Mouse (Mus musculus) limb, embryonic 12.5 days (tissue): Measurements from ENCODE around the gene Tmem158. TPM values are rescaled to one million over a fixed set of nuclear protein-coding genes. Genes with fewer than 3 reads are reported as not detected.

Source experiments
- ATAC-seq: fragments of 200-750 bp; cut with Nextera tagmentation; 2 replicates; pipeline ENCODE4 v1.8.0; 2017; ENCODE audit warnings: low read depth, moderate TSS enrichment; ENCODE audit not compliant: insufficient number of reproducible peaks, insufficient read depth, low FRiP score, low TSS enrichment
- H3K27ac ChIP-seq: fragments of 300-500 bp; sonication (generic); 2 replicates; pipeline ENCODE4 v1.5.1; 2016; ENCODE audit warnings: mild to moderate bottlenecking, moderate library complexity
- H3K27me3 ChIP-seq: fragments of 300-500 bp; sonication (generic); 2 replicates; pipeline ENCODE4 v1.6.1; 2016; ENCODE audit warnings: mild to moderate bottlenecking, moderate library complexity
- H3K36me3 ChIP-seq: fragments of 300-500 bp; sonication (generic); 2 replicates; pipeline ENCODE4 v1.6.1; 2016; ENCODE audit warnings: mild to moderate bottlenecking, moderate library complexity
- H3K4me1 ChIP-seq: fragments of 300-500 bp; sonication (generic); replicated peaks from 2 replicates; pipeline ENCODE4 v1.6.1; 2016
- H3K4me2 ChIP-seq: fragments of 300-500 bp; sonication (generic); 2 replicates; pipeline ENCODE4 v1.6.1; 2016; ENCODE audit warnings: mild to moderate bottlenecking, moderate library complexity
- H3K4me3 ChIP-seq: fragments of 300-500 bp; sonication (generic); replicated peaks from 2 replicates; pipeline ENCODE4 v1.5.1; 2016; ENCODE audit warnings: mild to moderate bottlenecking
- H3K9ac ChIP-seq: fragments of 300-500 bp; sonication (generic); replicated peaks from 2 replicates; pipeline ENCODE4 v1.6.1; 2016; ENCODE audit warnings: mild to moderate bottlenecking, moderate library complexity
- H3K9me3 ChIP-seq: fragments of 300-500 bp; sonication (generic); 2 replicates; pipeline ENCODE4 v1.6.1; 2016; ENCODE audit warnings: mild to moderate bottlenecking, moderate library complexity
- WGBS: fragments of 180-500 bp; shearing (Covaris S2); methylation state at CpG from one replicate; pipeline ENCODE4 v1.1.7; 2016; 5-methylcytosine and 5-hydroxymethylcytosine counted together
- polyA plus RNA-seq: library from polyadenylated mRNA; unstranded; fragments of >200 nt; fragmentation: Nextera tagmentation; extraction: Ambion mirVana; gene quantifications from 2 replicates; pipeline ENCODE4 v1.2.1, GENCODE M21; 2016

The Tmem158 gene
- polyA plus RNA-seq, 1 experiment from 2014 or later: 15.3 TPM

DNA sequence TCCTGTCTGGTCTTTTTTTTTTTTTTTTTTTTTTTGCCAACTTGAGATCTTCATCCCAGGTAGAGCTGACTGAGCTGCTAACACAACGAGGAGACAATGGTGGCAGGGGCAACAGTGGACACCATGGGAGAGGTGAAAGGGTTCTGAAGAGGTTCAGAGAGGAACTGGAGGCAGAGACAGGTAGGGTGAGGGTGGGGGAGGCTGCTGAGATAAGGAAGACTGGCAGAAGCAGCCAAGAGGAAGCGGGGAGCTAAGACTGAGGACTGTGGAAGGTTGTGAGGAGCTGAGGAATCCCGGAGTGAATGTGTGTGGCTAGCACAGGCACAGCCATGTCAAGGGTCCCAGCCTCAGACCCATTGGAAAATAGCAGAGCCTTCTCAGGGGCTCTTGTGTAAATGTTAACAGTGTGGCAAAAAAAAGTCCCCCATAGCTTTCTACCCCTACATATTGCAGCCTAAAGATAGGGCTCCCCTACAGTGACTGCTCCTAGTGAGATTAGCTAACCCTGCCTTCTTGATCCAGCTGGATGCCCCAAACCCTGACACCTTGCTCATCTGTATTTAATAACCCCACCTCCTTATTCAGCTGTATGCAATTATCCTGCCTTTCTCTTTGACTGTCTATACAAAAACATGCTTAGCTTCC, 33.3 kb downstream of the Tmem158 start:
- 90% methylated on average over 3 of the region's 3 CpGs for WGBS
- no peaks in the 10 kb centered on the region for H3K27me3 ChIP-seq
- H3K9ac ChIP-seq: no peak overlapping the region
- H3K9me3 ChIP-seq: no peaks in the 10 kb centered on the region
- no peaks in the 10 kb centered on the region for H3K36me3 ChIP-seq
- no peaks in the 10 kb centered on the region for H3K4me1 ChIP-seq
- no peak for ATAC-seq
- H3K4me2 ChIP-seq: no peak overlapping the region
- no peak overlapping the region for H3K27ac ChIP-seq
- no peak overlapping the region for H3K4me3 ChIP-seq

DNA sequence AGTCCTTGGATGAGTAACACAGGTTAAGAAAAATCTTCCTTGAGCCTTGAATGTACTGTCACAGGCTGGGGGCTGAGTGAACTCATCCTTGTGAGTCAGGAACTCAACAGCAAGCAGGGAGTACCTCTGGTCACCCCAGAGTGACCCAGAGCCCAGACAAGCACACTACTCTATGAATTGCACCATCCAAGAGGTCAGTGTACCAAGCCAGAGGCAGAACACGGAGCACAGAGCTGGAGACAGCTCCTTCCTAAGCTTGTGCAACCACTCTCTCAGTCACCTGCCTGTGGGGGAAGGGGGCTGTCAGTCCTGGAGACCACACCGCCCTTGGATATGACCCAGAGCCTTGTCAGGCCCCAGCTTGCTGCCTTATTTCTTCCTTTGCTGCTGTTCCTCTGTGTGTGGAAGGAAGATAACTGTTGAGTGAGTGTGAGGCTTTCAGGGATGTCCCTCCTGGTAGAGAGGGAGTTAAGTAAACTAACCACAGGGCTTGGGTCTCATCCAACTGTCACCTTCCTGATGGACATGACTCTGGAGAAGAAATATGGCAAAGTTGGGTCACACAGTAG, 35.6 kb downstream of the Tmem158 start:
- no peak overlapping the region for H3K9ac ChIP-seq
- no peak; the same call in 1 of the 2 replicates for ATAC-seq
- no peaks in the 10 kb centered on the region for H3K4me1 ChIP-seq
- no peak overlapping the region for H3K4me3 ChIP-seq
- no peaks in the 10 kb centered on the region for H3K36me3 ChIP-seq
- H3K27me3 ChIP-seq: no peaks in the 10 kb centered on the region
- no peaks in the 10 kb centered on the region for H3K9me3 ChIP-seq
- H3K4me2 ChIP-seq: no peak overlapping the region
- no peak overlapping the region for H3K27ac ChIP-seq
- 76% methylated on average over 2 of the region's 2 CpGs for WGBS

DNA sequence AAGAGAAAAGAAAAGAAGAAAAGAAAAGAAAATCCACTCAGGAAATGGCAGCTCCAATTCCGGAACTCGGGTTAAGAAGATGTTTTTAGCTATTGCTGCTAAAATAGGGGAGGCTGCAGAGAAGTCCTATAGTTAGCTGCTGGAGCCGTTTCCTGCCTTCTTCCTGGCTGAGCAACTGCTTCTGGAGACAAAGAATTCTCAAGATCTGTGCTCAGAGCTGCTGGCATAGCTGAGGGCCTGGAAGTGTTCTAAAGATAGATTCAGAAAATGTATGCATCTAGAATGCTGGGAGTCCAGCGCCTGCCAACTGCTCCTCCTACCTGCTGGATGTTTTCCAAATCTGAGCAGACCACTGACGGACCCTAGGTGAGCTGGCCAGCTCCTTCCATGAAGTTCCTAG, 40.7 kb downstream of the Tmem158 start:
- Histone ChIP-seq H3K4me3 (no peak overlapping the region), H3K27ac (no peak overlapping the region), H3K4me2 (no peak overlapping the region), H3K4me1 (peaks cover 5% of the 10 kb centered on the region; the same call in 1 of the 2 replicates), H3K27me3 (peaks cover 18% of the 10 kb centered on the region), H3K36me3 (no peaks in the 10 kb centered on the region), H3K9me3 (no peaks in the 10 kb centered on the region), H3K9ac (no peak overlapping the region)
- no peak for ATAC-seq
- 71% methylated on average over 5 of the region's 5 CpGs for WGBS

DNA sequence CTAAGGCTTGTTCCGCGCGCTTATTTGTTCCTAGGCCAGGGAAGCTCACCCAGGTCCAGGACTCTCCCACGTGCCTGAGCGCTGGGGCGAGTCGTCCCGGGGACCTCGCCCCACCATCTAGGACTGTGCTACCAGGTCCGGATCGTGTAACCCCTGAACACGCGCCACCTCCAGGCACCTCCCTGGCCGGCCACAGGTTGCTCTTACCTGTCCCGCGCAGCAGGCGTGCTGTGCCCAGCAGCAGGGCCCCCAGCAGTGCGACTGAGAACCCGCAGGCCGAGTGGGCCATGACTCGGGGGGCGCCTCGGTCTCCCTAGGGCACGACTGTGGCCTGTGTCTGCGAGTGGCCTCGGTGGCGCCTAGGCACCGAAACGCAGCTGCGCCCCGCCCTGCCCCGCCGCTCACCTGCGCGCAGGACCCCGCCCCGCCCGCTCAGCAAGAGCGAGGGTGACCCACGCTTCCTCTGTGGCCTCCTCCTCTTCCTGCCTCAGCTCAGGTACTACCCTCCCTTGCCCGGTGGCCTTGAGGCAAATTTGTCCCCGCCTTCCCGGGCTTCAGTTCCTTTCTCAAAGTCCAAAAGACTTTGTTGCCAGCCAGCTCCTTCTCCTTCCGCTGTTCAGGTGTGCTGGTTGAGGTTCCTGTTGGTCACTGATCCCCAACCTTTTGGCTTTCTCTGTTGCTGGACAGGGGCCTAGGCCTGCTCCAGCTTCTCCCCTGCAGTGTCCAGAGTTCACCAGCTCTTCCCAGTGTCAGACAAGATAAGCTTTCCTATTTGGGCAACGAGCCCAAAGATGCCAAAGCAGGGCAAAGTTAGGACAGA, 44.7 kb downstream of the Tmem158 start, which contains the start of gene Cdcp1:
Gene Cdcp1 (minus strand): TSS at position 418 of the 820 bp plus-strand sequence.
- 6% methylated on average over 44 of the region's 45 CpGs for WGBS
- H3K27ac ChIP-seq: no peak within 1 kb of the TSS
- H3K4me2 ChIP-seq: peak within 1 kb of the TSS; percentile 66
- peaks cover 5% of the 10 kb centered on the region; the same call in 1 of the 2 replicates for H3K4me1 ChIP-seq
- H3K9me3 ChIP-seq: no peaks in the 10 kb centered on the region
- peak; percentile 56; the same call in 1 of the 2 replicates for ATAC-seq
- peak within 1 kb of the TSS; percentile 41 for H3K4me3 ChIP-seq
- no peaks in the 10 kb centered on the region for H3K36me3 ChIP-seq
- peak within 1 kb of the TSS; percentile 47 for H3K9ac ChIP-seq
- H3K27me3 ChIP-seq: peaks cover 32% of the 10 kb centered on the region

DNA sequence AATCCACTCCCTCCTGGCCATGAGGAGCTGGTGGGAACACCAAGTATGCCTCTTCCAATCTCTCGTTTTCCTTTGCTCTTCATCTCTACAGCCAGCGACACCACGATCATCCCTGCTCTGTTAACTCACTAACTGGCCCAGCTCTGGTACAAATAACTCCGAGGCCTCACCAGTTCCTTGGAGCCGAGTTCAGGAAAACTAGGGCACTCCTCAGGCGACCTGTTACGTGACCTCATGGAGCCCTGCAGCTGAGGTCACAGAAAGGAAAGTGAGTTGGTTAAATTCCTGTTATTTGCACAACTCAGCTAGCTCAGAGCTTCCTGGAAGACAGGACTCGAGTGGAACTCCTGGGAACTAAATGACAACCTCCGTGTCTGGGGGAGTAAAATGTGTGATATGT, 47.2 kb downstream of the Tmem158 start:
- WGBS: 68% methylated on average over 9 of the region's 9 CpGs
- no peak overlapping the region for H3K9ac ChIP-seq
- no peak overlapping the region for H3K4me3 ChIP-seq
- peaks cover 5% of the 10 kb centered on the region; the same call in 1 of the 2 replicates for H3K4me1 ChIP-seq
- peaks cover 32% of the 10 kb centered on the region for H3K27me3 ChIP-seq
- no peaks in the 10 kb centered on the region for H3K9me3 ChIP-seq
- ATAC-seq: no peak
- no peak overlapping the region for H3K27ac ChIP-seq
- H3K36me3 ChIP-seq: no peaks in the 10 kb centered on the region
- no peak overlapping the region for H3K4me2 ChIP-seq

Other genes starting within 250 kb of the Tmem158 start
- gene Tmem42, start 239.4 kb downstream of the Tmem158 start, polyA plus RNA-seq: 15.9 and 19.5 TPM in 2 replicates
- gene Tgm4, start 226.0 kb downstream of the Tmem158 start, polyA plus RNA-seq: 0.47 and 0.51 TPM in 2 replicates
- gene Zdhhc3, start 147.6 kb downstream of the Tmem158 start, polyA plus RNA-seq: 74.4 TPM in 2 replicates
- 85.7 and 88.2 TPM in 2 replicates for gene Exosc7, start 147.5 kb downstream of the Tmem158 start, polyA plus RNA-seq
- gene Clec3b, start 109.8 kb downstream of the Tmem158 start, polyA plus RNA-seq: not detected in 2 replicates
- 3.6 and 3.8 TPM in 2 replicates for gene Cdcp1, start 44.7 kb downstream of the Tmem158 start, polyA plus RNA-seq
- 1,119 and 1,204 TPM in 2 replicates for gene Lars2, start 106.2 kb upstream of the Tmem158 start, polyA plus RNA-seq
- gene Limd1, start 217.9 kb upstream of the Tmem158 start, polyA plus RNA-seq: 53.3 and 53.6 TPM in 2 replicates